Mouse (Mus musculus) embryonic facial prominence, embryonic 14.5 days (tissue): ENCODE results near the gene Lax1. TPM values are rescaled to one million over a fixed set of nuclear protein-coding genes. Genes with fewer than 3 reads are reported as not detected.

Experiments used
- ATAC-seq: fragments of 200-750 bp; cut with Nextera tagmentation; 2 replicates; pipeline ENCODE4 v1.8.0; 2017; ENCODE audit warnings: low read depth, moderate number of reproducible peaks, moderate TSS enrichment
- DNase-seq: peaks from one replicate; pipeline ENCODE4 v3.0.0-alpha.2; 2015; ENCODE audit warnings: low spot score
- H3K27ac ChIP-seq: fragments of 300-500 bp; sonication (generic); replicated peaks from 2 replicates; pipeline ENCODE4 v1.5.1; 2014; ENCODE audit warnings: low read depth, mild to moderate bottlenecking, low read length, moderate library complexity
- H3K27me3 ChIP-seq: fragments of 300-500 bp; sonication (generic); replicated peaks from 2 replicates; pipeline ENCODE4 v1.6.1; 2014; ENCODE audit warnings: low read length; ENCODE audit not compliant: control insufficient read depth, insufficient read depth
- H3K36me3 ChIP-seq: fragments of 300-500 bp; sonication (generic); 2 replicates; pipeline ENCODE4 v1.6.1; 2014; ENCODE audit warnings: low read length, mixed read lengths; ENCODE audit not compliant: control insufficient read depth, insufficient read depth
- H3K4me1 ChIP-seq: fragments of 300-500 bp; sonication (generic); 2 replicates; pipeline ENCODE4 v1.6.1; 2014; ENCODE audit warnings: antibody characterized with exemption, low read length; ENCODE audit not compliant: control insufficient read depth, insufficient read depth
- H3K4me2 ChIP-seq: fragments of 300-500 bp; sonication (generic); 2 replicates; pipeline ENCODE4 v1.6.1; 2014; ENCODE audit warnings: low read depth, mild to moderate bottlenecking, low read length, moderate library complexity, mixed read lengths
- H3K4me3 ChIP-seq: fragments of 300-500 bp; sonication (generic); 2 replicates; pipeline ENCODE4 v1.5.1; 2014; ENCODE audit warnings: low read depth, mild to moderate bottlenecking, low read length
- H3K9ac ChIP-seq: fragments of 300-500 bp; sonication (generic); 2 replicates; pipeline ENCODE4 v1.6.1; 2014; ENCODE audit warnings: low read depth, mild to moderate bottlenecking, low read length, moderate library complexity, mixed read lengths
- H3K9me3 ChIP-seq: fragments of 300-500 bp; sonication (generic); 2 replicates; pipeline ENCODE4 v1.6.1; 2016; ENCODE audit warnings: low read length; ENCODE audit not compliant: control insufficient read depth
- WGBS: fragments of 180-500 bp; shearing (Covaris S2); extraction: QIAGEN DNeasy Blood & Tissue Kit; methylation state at CpG from one replicate; pipeline ENCODE4 v1.1.7; 2014; 5-methylcytosine and 5-hydroxymethylcytosine counted together
- microRNA-seq: library from miRNA; unstranded; fragments of <30 nt; microRNA quantifications from one replicate; pipeline ENCODE4, GENCODE M21; 2016; ENCODE audit warnings: borderline number of aligned reads
- polyA plus RNA-seq: library from polyadenylated mRNA; unstranded; fragments of >200 nt; fragmentation: Nextera tagmentation; extraction: Ambion mirVana; gene quantifications from 2 replicates; pipeline ENCODE4 v1.2.1, GENCODE M21; 2014

The Lax1 gene
- polyA plus RNA-seq, 1 experiment from 2014 or later: 0.11 TPM

GRCm38 (mm10) chr1:133638517-133638916 is 51.4 kb downstream of the Lax1 start:
- H3K4me2 ChIP-seq: no peak overlapping the region
- no peaks in the 10 kb centered on the region for H3K27me3 ChIP-seq
- H3K4me1 ChIP-seq: no peaks in the 10 kb centered on the region
- DNase-seq (no peak), ATAC-seq (no peak)
- H3K9me3 ChIP-seq: no peaks in the 10 kb centered on the region
- H3K4me3 ChIP-seq: no peak overlapping the region
- WGBS: 87% methylated on average over 6 of the region's 6 CpGs
- no peak overlapping the region for H3K9ac ChIP-seq
- H3K27ac ChIP-seq: no peak overlapping the region
- H3K36me3 ChIP-seq: peaks cover 96% of the 10 kb centered on the region

GRCm38 (mm10) chr1:133632168-133632567 is 57.7 kb downstream of the Lax1 start:
- Histone ChIP-seq H3K4me3 (no peak overlapping the region), H3K9me3 (no peaks in the 10 kb centered on the region), H3K36me3 (peaks cover 91% of the 10 kb centered on the region), H3K4me2 (no peak overlapping the region), H3K9ac (no peak overlapping the region), H3K27me3 (no peaks in the 10 kb centered on the region), H3K4me1 (no peaks in the 10 kb centered on the region), H3K27ac (no peak overlapping the region)
- DNase-seq: no peak
- 88% methylated on average over 2 of the region's 2 CpGs for WGBS
- no peak for ATAC-seq

Small RNAs within 50 kb of the gene (microRNA-seq; reads per million reads assigned to microRNA genes)
- gene Mir6903: 1.5 reads per million

Other genes with a start within 250 kb of the Lax1 start
- 598 and 599 TPM in 2 replicates for gene Snrpe, start 79.8 kb downstream of the Lax1 start, polyA plus RNA-seq
- not detected in 2 replicates for gene Zbed6, start 29.2 kb downstream of the Lax1 start, polyA plus RNA-seq
- gene Gm38394, start 28.8 kb downstream of the Lax1 start, polyA plus RNA-seq: 11.0 and 11.5 TPM in 2 replicates
- 22.9 and 23.4 TPM in 2 replicates for gene Atp2b4, start 110.9 kb upstream of the Lax1 start, polyA plus RNA-seq
- 0.82 and 1.3 TPM in 2 replicates for gene Optc, start 217.9 kb upstream of the Lax1 start, polyA plus RNA-seq
- gene Prelp, start 231.3 kb upstream of the Lax1 start, polyA plus RNA-seq: 13.2 and 13.9 TPM in 2 replicates